ENCODE assay signal across 9 mouse cellular contexts in genomic region chr12:105497894-105498293, GRCm38 (mm10). TPM values are rescaled to one million over a fixed set of nuclear protein-coding genes. Genes with fewer than 3 reads are reported as not detected.
DNase-seq lines count a peak whose midpoint lies in the region; ATAC-seq and TF ChIP-seq lines count a peak whose summit lies in the region.
"Had no signal": no experiment of that assay in that cellular context is flagged by ENCODE, and none has a peak within 500 bp of the region (broad histone marks: within the 10 kb centered on the region; RNA-seq: fewer than 3 reads in every experiment).

No protein-coding gene starts in this region.

- no peak overlapping the region for H3K27ac ChIP-seq in embryonic facial prominence, embryonic 11.5 days (replicated peaks; ENCODE audit: low read depth, low read length)
- H3K27ac ChIP-seq in heart, embryonic 10.5 days, result peak overlapping the region; percentile 56; the same call in 1 of the 2 replicates
- H3K27ac ChIP-seq in kidney, postnatal 0 days, result no peak overlapping the region
- no peak overlapping the region for H3K27ac ChIP-seq in liver, embryonic 13.5 days
- H3K27ac ChIP-seq in neural tube, embryonic 11.5 days (ENCODE audit: low read depth, low read length), result no peak overlapping the region
- H3K27ac ChIP-seq in thymus, adult 2 months (ENCODE audit: control insufficient read depth, insufficient read depth, low read length), result no peak overlapping the region

- H3K36me3 ChIP-seq in embryonic facial prominence, embryonic 11.5 days (replicated peaks; ENCODE audit: control insufficient read depth, insufficient read depth, low read depth, low read length), result no peaks in the 10 kb centered on the region
- H3K36me3 ChIP-seq in heart, embryonic 10.5 days, result no peaks in the 10 kb centered on the region
- H3K36me3 ChIP-seq in kidney, postnatal 0 days (ENCODE audit: insufficient read depth, low read length), result no peaks in the 10 kb centered on the region
- no peaks in the 10 kb centered on the region for H3K36me3 ChIP-seq in liver, embryonic 13.5 days
- H3K36me3 ChIP-seq in neural tube, embryonic 11.5 days (ENCODE audit: control insufficient read depth, insufficient read depth, low read length), result no peaks in the 10 kb centered on the region
- H3K36me3 ChIP-seq in thymus, adult 2 months (ENCODE audit: control insufficient read depth, insufficient read depth, low read length), result no peaks in the 10 kb centered on the region
- H3K36me3 ChIP-seq: G1E had no signal

- H3K4me1 ChIP-seq in embryonic facial prominence, embryonic 11.5 days (ENCODE audit: control insufficient read depth, insufficient read depth, low read length), result no peaks in the 10 kb centered on the region; the same call in 1 of the 2 replicates
- H3K4me1 ChIP-seq in heart, embryonic 10.5 days, result peaks cover 36% of the 10 kb centered on the region
- peaks cover 8% of the 10 kb centered on the region; the same call in 1 of the 2 replicates for H3K4me1 ChIP-seq in kidney, postnatal 0 days (replicated peaks; ENCODE audit: insufficient read depth, low read length)
- H3K4me1 ChIP-seq in liver, embryonic 13.5 days (replicated peaks), result no peaks in the 10 kb centered on the region
- no peaks in the 10 kb centered on the region for H3K4me1 ChIP-seq in neural tube, embryonic 11.5 days (ENCODE audit: control insufficient read depth, insufficient read depth, low read length)
- H3K4me1 ChIP-seq in thymus, adult 2 months (replicated peaks; ENCODE audit: control insufficient read depth, insufficient read depth, low read length), result no peaks in the 10 kb centered on the region

- no peak for TF ChIP-seq POLR2A in thymus, adult 2 months (IDR thresholded peaks at IDR 0.05; ENCODE audit: control insufficient read depth, extremely low read depth, insufficient read depth, low read length, poor library complexity)

- no peak overlapping the region for H3K9ac ChIP-seq in embryonic facial prominence, embryonic 11.5 days (replicated peaks; ENCODE audit: low read length)
- no peak overlapping the region for H3K9ac ChIP-seq in kidney, postnatal 0 days (ENCODE audit: low read depth, low read length)
- H3K9ac ChIP-seq in liver, embryonic 13.5 days, result no peak overlapping the region
- no peak overlapping the region for H3K9ac ChIP-seq in neural tube, embryonic 11.5 days (ENCODE audit: low read length)

- H3K4me3 ChIP-seq in embryonic facial prominence, embryonic 11.5 days (ENCODE audit: low read depth, low read length), result no peak overlapping the region
- H3K4me3 ChIP-seq in heart, embryonic 10.5 days, result no peak overlapping the region
- H3K4me3 ChIP-seq in kidney, postnatal 0 days (replicated peaks; ENCODE audit: low read depth, low read length), result no peak overlapping the region
- no peak overlapping the region for H3K4me3 ChIP-seq in liver, embryonic 13.5 days (replicated peaks)
- no peak overlapping the region for H3K4me3 ChIP-seq in neural tube, embryonic 11.5 days (ENCODE audit: low read depth, low read length)
- no peak overlapping the region for H3K4me3 ChIP-seq in thymus, adult 2 months (ENCODE audit: control insufficient read depth, insufficient read depth, low read length)

- TF ChIP-seq CTCF in kidney, postnatal 0 days (IDR thresholded peaks at IDR 0.05; ENCODE audit: low read depth), result peak; percentile 97
- peak; percentile 18; the same call in 1 of the 2 replicates for TF ChIP-seq CTCF in thymus, adult 2 months (IDR thresholded peaks at IDR 0.05; ENCODE audit: borderline replicate concordance, control insufficient read depth, extremely low read depth, insufficient read depth, low read length, poor library complexity)

- peak; percentile 23 to 47 for DNase-seq in monocyte, adult 2 months (ENCODE audit: low read depth in 1 of 2, low spot score in 2 of 2)
- peak; percentile 86 for DNase-seq in embryonic facial prominence, embryonic 11.5 days (ENCODE audit: low spot score)
- DNase-seq in heart, embryonic 10.5 days (ENCODE audit: low spot score), result peak; percentile 91
- DNase-seq in kidney, postnatal 0 days (ENCODE audit: low spot score), result peak; percentile 88
- DNase-seq in liver, embryonic 13.5 days, result peak; percentile 29
- peak; percentile 81 for DNase-seq in neural tube, embryonic 11.5 days (ENCODE audit: low spot score)
- peak; percentile 58 for DNase-seq in thymus, adult 2 months

- 10% methylated on average over 6 of the region's 6 CpGs for WGBS in embryonic facial prominence, embryonic 11.5 days
- WGBS in heart, embryonic 10.5 days, result 17% methylated on average over 6 of the region's 6 CpGs
- WGBS in kidney, postnatal 0 days, result 12% methylated on average over 6 of the region's 6 CpGs
- 17% methylated on average over 6 of the region's 6 CpGs for WGBS in liver, embryonic 13.5 days (ENCODE audit: insufficient replicate concordance)
- WGBS in neural tube, embryonic 11.5 days, result 15% methylated on average over 6 of the region's 6 CpGs
- WGBS in thymus, adult 2 months, result 17% methylated on average over 6 of the region's 6 CpGs

- ATAC-seq in monocyte, adult 5-6 weeks (replicated peaks; ENCODE audit: insufficient number of reproducible peaks, low FRiP score, low TSS enrichment, poor library complexity, severe bottlenecking), result no peak
- peak; percentile 54; the same call in 1 of the 2 replicates for ATAC-seq in embryonic facial prominence, embryonic 11.5 days (replicated peaks; ENCODE audit: insufficient number of reproducible peaks, low FRiP score, low TSS enrichment, low read depth)
- peak; percentile 67 for ATAC-seq in kidney, postnatal 0 days (replicated peaks; ENCODE audit: low FRiP score, low read depth)
- no peak for ATAC-seq in liver, embryonic 13.5 days (ENCODE audit: low read depth)
- peak; percentile 43; the same call in 1 of the 2 replicates for ATAC-seq in neural tube, embryonic 11.5 days (ENCODE audit: insufficient read depth, low FRiP score, low TSS enrichment)

- H3K9me3 ChIP-seq in embryonic facial prominence, embryonic 11.5 days (replicated peaks; ENCODE audit: control insufficient read depth, low read length), result no peaks in the 10 kb centered on the region
- no peaks in the 10 kb centered on the region for H3K9me3 ChIP-seq in heart, embryonic 10.5 days
- no peaks in the 10 kb centered on the region for H3K9me3 ChIP-seq in kidney, postnatal 0 days (replicated peaks; ENCODE audit: low read length)
- H3K9me3 ChIP-seq in liver, embryonic 13.5 days (replicated peaks), result no peaks in the 10 kb centered on the region
- H3K9me3 ChIP-seq in neural tube, embryonic 11.5 days (ENCODE audit: control insufficient read depth, low read length), result no peaks in the 10 kb centered on the region

- no peaks in the 10 kb centered on the region for H3K27me3 ChIP-seq in embryonic facial prominence, embryonic 11.5 days (ENCODE audit: control insufficient read depth, insufficient read depth, low read length)
- H3K27me3 ChIP-seq in heart, embryonic 10.5 days (ENCODE audit: insufficient read depth, poor library complexity, severe bottlenecking), result peaks cover 11% of the 10 kb centered on the region; the same call in 1 of the 2 replicates
- no peaks in the 10 kb centered on the region for H3K27me3 ChIP-seq in kidney, postnatal 0 days (ENCODE audit: insufficient read depth, low read length)
- no peaks in the 10 kb centered on the region for H3K27me3 ChIP-seq in liver, embryonic 13.5 days
- H3K27me3 ChIP-seq in neural tube, embryonic 11.5 days (ENCODE audit: control insufficient read depth, insufficient read depth, low read length), result no peaks in the 10 kb centered on the region
- H3K27me3 ChIP-seq in thymus, adult 2 months (ENCODE audit: control insufficient read depth, insufficient read depth, low read length), result no peaks in the 10 kb centered on the region

- H3K4me2 ChIP-seq in embryonic facial prominence, embryonic 11.5 days (ENCODE audit: low read depth, low read length), result no peak overlapping the region
- H3K4me2 ChIP-seq in kidney, postnatal 0 days (ENCODE audit: low read length), result no peak overlapping the region
- no peak overlapping the region for H3K4me2 ChIP-seq in liver, embryonic 13.5 days
- H3K4me2 ChIP-seq in neural tube, embryonic 11.5 days (ENCODE audit: low read depth), result no peak overlapping the region

RNA-seq across cellular contexts. Expression of gene D430019H16Rik, which starts 44.2 kb away (rescaled TPM):
- 0.19 to 0.78 TPM (median 0.21 TPM) in 3 replicates for total RNA-seq in monocyte, adult 5-6 weeks (2017)
- 6.0 and 6.1 TPM in 2 replicates for polyA plus RNA-seq in embryonic facial prominence, embryonic 11.5 days (2014; fragmentation: Nextera tagmentation; extraction: Ambion mirVana)
- polyA plus RNA-seq in heart, embryonic 10.5 days (2016; fragmentation: Nextera tagmentation; extraction: Ambion mirVana), result 0.36 and 1.1 TPM in 2 replicates
- 1.1 TPM in 2 replicates for polyA plus RNA-seq in kidney, postnatal 0 days (2015; fragmentation: Nextera tagmentation; extraction: Ambion mirVana)
- 0.05 and 0.09 TPM in 2 replicates for polyA plus RNA-seq in liver, embryonic 13.5 days (2015; fragmentation: Nextera tagmentation; extraction: Ambion mirVana)
- 6.4 and 7.3 TPM in 2 replicates for polyA plus RNA-seq in neural tube, embryonic 11.5 days (2014; fragmentation: Nextera tagmentation; extraction: Ambion mirVana)
- 1.1 and 1.2 TPM in 2 replicates for polyA plus RNA-seq in thymus, adult 2 months (2012; rRNA removed)
- polyA plus RNA-seq: G1E had no signal

Comparison
In these comparisons a context has a peak if more than half of its experiments do, and no peak if none do; other contexts are left out.
1. DNase-seq: peak in every context shown above with its lines; median percentile 91 in heart, embryonic 10.5 days; 88 in kidney, postnatal 0 days; 86 in embryonic facial prominence, embryonic 11.5 days; 81 in neural tube, embryonic 11.5 days; 58 in thymus, adult 2 months; 35 in monocyte, adult 2 months; 29 in liver, embryonic 13.5 days.
2. ATAC-seq: peak in embryonic facial prominence, embryonic 11.5 days (single experiment), kidney, postnatal 0 days (single experiment) and neural tube, embryonic 11.5 days (single experiment); none in monocyte, adult 5-6 weeks (single experiment) and liver, embryonic 13.5 days (single experiment).